Mouse (Mus musculus) T-helper 1 cell (primary cell): ENCODE results near the gene Sox21.

Source experiments
- in situ Hi-C: fragments of 300-600 bp; cut with MboI, MseI; formaldehyde crosslinking; loops from one replicate; pipeline ENCODE4 v1.15.1; 2025; ENCODE audit warnings: high pct_unique_total_duplicates

Gene Sox21

GRCm38 (mm10) chr14:118225061-118225743 is 11.6 kb downstream of the Sox21 start:
- in situ Hi-C loops: no loop called here

GRCm38 (mm10) chr14:118220885-118221284 is 15.9 kb downstream of the Sox21 start:
- in situ Hi-C loops: no loop called here

DNA sequence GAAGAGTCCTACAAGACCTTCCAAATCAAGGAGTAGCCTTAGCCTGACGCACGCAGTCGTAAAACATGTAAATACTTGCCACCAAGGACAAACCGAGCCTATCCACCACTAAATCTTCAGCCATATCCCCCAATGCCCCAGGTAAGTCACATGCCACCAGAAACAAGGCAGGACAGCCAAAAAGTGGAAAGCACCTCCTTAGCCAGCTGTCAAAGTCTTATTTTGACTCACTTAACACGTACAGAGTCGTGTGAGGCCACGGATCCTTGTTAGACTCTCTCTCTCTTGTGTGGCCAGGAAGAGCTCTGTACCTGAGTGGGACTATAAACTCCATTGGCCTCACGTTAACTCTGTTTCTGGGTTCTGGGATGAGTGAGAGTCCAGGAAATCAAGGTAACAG is 20.0 kb downstream of the Sox21 start:
- in situ Hi-C loops: loop anchor here (10.0 kb wide), 1 partner anchor 378 kb away; no protein-coding TSS in a partner anchor

DNA sequence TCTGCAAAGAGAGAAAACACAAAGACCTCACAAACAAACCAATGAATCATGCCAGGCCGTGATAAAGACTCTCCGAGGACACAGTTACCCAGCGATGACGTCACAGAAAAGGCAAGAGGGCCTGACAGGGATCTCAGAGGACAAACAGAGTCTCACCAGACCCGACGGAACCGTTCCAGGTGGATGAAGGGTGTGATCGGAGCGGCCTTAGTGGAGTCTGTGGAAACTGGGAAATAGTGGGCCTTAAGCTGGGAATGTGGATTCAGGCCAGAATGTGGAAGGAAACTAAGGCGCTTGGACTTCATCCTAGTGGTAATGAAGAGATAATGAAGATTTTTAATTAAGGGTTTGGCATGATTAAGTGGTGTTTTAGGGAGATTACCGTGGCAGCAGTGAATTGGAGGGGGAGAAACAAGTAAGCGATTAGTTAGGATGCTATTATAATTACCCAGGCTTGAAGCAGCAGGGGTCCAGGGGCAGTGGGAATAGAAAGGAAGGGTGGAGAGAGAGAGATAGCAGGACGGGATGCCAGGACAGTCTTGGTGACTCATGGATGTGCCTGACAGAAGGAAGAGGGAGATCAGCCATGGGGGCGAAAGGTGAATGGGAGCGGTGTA is 24.5 kb downstream of the Sox21 start:
- in situ Hi-C loops: loop anchor here (5.0 to 10.0 kb wide), 2 partner anchors 383 to 555 kb away; no protein-coding TSS in a partner anchor

- in situ Hi-C loops: loop anchor here (5.0 to 10.0 kb wide), 2 partner anchors 385 to 558 kb away; no protein-coding TSS in a partner anchor
Measured at GRCm38 (mm10) chr14:118209642-118210041, 27.2 kb downstream of the Sox21 start.

GRCm38 (mm10) chr14:118207347-118207746 is 29.5 kb downstream of the Sox21 start:
- in situ Hi-C loops: no loop called here

GRCm38 (mm10) chr14:118203031-118203430 is 33.8 kb downstream of the Sox21 start:
- in situ Hi-C loops: no loop called here

GRCm38 (mm10) chr14:118202006-118202405 is 34.8 kb downstream of the Sox21 start:
- in situ Hi-C loops: no loop called here

- in situ Hi-C loops: no loop called here
Measured at GRCm38 (mm10) chr14:118200731-118201130, 36.1 kb downstream of the Sox21 start.

DNA sequence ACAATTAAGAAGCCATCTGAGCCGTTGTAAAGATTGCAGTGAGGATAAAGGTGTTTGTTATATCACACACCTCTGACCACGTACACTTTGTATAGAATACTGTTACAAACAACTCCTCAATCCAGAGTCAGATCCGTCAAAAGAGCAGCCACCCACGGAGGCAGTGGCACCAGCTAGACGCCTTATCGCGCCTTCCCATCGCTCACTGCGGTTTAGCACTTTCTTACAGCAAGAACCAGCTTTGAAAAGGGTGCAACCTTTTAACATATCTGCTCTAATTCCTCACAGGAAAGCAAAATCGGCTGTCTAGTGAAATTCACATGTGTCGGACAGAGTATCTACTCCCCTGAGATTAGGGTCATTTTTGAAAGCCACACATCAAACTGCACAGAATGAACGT is 39.8 kb downstream of the Sox21 start:
- in situ Hi-C loops: no loop called here

- in situ Hi-C loops: no loop called here
Measured at GRCm38 (mm10) chr14:118194219-118194914, 42.5 kb downstream of the Sox21 start.

- in situ Hi-C loops: no loop called here
Measured at GRCm38 (mm10) chr14:118193663-118194062, 43.2 kb downstream of the Sox21 start.

- in situ Hi-C loops: no loop called here
Measured at GRCm38 (mm10) chr14:118193001-118193628, 43.7 kb downstream of the Sox21 start.

DNA sequence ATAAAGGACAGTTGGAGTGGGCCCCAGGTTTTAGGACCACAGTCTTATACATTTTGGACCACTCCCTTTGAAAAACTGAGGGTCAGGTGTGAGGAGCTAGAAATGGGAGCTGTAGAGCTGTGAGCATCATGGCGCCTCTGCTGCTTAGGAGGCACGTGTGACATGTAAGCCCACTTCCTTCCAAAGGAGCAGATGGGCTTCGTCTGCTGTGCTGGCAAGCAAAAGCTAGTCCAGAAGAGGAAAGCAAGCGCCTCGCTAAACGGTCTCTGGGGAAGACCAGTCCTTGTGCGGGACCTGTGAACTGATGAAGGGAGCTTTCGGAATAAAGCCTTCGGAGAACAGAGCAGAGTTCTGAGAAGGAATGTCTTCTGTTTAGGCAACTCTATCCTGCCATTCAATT is 45.4 kb downstream of the Sox21 start:
- in situ Hi-C loops: no loop called here
